ENCODE assay signal across 9 mouse cellular contexts in genomic region chr19:4299574-4300270, GRCm38 (mm10). TPM values are rescaled to one million over a fixed set of nuclear protein-coding genes. Genes with fewer than 3 reads are reported as not detected.
DNase-seq lines count a peak whose midpoint lies in the region; TF ChIP-seq lines count a peak whose summit lies in the region.
"Had no signal": no experiment of that assay in that cellular context is flagged by ENCODE, and none has a peak within 500 bp of the region (broad histone marks: within the 10 kb centered on the region; RNA-seq: fewer than 3 reads in every experiment).

No protein-coding gene starts in this region.

- no peak overlapping the region; the same call in 1 of the 2 replicates for H3K4me3 ChIP-seq in gastrocnemius, adult 2 months

- intact Hi-C loops in gastrocnemius, adult 2 months (cut with DNase I), result no loop called here

- H3K27ac ChIP-seq in gastrocnemius, adult 2 months, result peak overlapping the region; percentile 91

- no peak for DNase-seq in gastrocnemius, adult 2 months
- DNase-seq in gastrocnemius, postnatal 10 days, result no peak
- DNase-seq in spleen, adult 18-20 months, result peak; percentile 55 to 68
- DNase-seq in spleen, adult 12 weeks (ENCODE audit: low spot score), result no peak
- DNase-seq in lung, postnatal 25 days (ENCODE audit: low spot score), result peak; percentile 45
- peak; percentile 37 for DNase-seq in thymus, postnatal 4 days
- DNase-seq in gastrocnemius, postnatal 4 days (ENCODE audit: low spot score in 2 of 2), result no peak
- DNase-seq in urinary bladder, postnatal 36 days (ENCODE audit: low spot score in 2 of 2), result no peak
- DNase-seq: cerebellum, adult 8-10 months had no signal

- no peak for TF ChIP-seq CTCF in gastrocnemius, adult 2 months (IDR thresholded peaks at IDR 0.05)

RNA-seq across cellular contexts. Expression of gene Grk2, which starts 6.3 kb away (rescaled TPM):
- 10 to 100 TPM; 56.6 to 61.2 TPM for total RNA-seq in gastrocnemius, adult 2 months (2021)
- total RNA-seq in gastrocnemius, postnatal 10 days (2021), result 10 to 100 TPM; 28.1 to 41.2 TPM
- total RNA-seq in gastrocnemius, postnatal 4 days (2021), result 10 to 100 TPM; 42.9 to 43.8 TPM

RNA-seq across cellular contexts. Expression of gene Ankrd13d, which starts 16.8 kb away (rescaled TPM):
- total RNA-seq in gastrocnemius, adult 2 months (2021), result under 1 TPM; 0.45 to 0.64 TPM
- total RNA-seq in gastrocnemius, postnatal 10 days (2021), result 1 to 10 TPM; 1.2 to 1.3 TPM
- total RNA-seq in gastrocnemius, postnatal 4 days (2021), result 1 to 10 TPM; 2.2 to 2.6 TPM

RNA-seq across cellular contexts. Expression of gene Ssh3, which starts 30.7 kb away (rescaled TPM):
- 1 to 10 TPM; 3.3 to 3.9 TPM for total RNA-seq in gastrocnemius, adult 2 months (2021)
- 1 to 10 TPM; 4.9 to 6.3 TPM for total RNA-seq in gastrocnemius, postnatal 10 days (2021)
- 1 to 10 TPM; 4.4 to 5.2 TPM for total RNA-seq in gastrocnemius, postnatal 4 days (2021)

Comparison
In these comparisons a context has a peak if more than half of its experiments do, and no peak if none do; other contexts are left out.
1. DNase-seq: peak in spleen, adult 18-20 months (2 of 2), lung, postnatal 25 days (single experiment) and thymus, postnatal 4 days (single experiment); none in gastrocnemius, adult 2 months (single experiment), gastrocnemius, postnatal 10 days (single experiment), spleen, adult 12 weeks (single experiment), gastrocnemius, postnatal 4 days (0 of 2) and urinary bladder, postnatal 36 days (0 of 2).